Mouse (Mus musculus) CD4-positive helper T cell, adult 2 months (primary cell): Measurements from ENCODE around the gene Sncg.

ENCODE experiments used
- DNase-seq: peaks from one replicate; pipeline ENCODE4 v3.0.0-alpha.2; 2012; ENCODE audit warnings: low read depth, missing footprints, low spot score

Gene Sncg

DNA sequence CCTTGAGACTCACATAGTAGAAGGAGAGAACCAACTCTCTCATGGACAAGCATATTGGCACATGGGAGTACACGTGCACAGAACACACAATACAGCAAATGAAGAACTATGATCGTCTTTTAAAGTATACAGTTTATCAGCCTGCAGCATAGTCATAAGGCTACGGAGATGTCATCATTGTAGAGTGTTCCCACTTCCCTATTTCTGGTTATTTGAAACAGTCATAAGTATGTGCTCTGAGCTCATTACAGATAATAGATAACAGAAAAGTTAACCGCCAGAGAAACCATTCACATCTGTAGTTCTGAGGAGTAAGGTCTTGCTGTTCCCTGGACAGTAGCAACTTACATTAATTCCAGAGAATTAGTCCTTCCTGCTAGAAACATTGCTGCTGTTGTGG lies 31.5 kb downstream of the Sncg start:
- DNase-seq, result no peak

DNA sequence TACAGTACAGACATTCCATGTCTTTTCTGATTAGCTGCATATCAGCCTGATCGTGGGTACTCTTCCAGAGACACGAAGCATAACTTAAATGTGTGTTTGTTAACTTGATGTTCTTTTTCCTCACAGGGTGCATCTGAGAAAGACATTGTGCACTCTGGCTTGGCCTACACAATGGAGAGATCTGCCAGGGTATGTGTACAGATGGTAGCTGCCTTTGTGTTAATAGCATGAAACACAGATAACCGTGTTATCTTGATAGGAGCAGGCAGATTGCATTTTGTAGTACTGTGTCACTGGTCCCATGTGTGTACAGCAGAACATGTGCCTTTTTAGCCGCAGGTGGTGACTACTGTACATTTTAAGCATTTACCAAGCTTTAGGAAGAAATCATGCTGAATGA lies 32.6 kb downstream of the Sncg start:
- no peak for DNase-seq

DNA sequence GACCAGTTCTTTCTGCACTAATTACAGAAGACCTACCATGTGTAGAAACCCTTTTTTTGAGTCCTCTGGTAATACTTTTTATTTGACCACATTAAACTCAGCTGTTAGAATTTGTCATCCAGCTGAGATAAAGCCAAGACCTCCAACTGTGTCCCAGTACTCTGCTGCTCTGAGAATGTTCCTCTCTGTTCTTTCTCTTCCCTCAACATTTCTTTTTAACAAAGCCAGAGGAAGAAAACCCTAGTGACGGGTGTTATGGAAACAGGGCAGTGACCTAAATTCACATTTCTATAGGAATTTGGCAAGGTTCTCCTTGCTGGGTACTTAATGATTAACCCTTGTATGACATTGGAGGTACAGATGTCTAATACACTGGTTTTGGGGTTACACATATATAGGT lies 35.1 kb downstream of the Sncg start:
- no peak for DNase-seq

DNA sequence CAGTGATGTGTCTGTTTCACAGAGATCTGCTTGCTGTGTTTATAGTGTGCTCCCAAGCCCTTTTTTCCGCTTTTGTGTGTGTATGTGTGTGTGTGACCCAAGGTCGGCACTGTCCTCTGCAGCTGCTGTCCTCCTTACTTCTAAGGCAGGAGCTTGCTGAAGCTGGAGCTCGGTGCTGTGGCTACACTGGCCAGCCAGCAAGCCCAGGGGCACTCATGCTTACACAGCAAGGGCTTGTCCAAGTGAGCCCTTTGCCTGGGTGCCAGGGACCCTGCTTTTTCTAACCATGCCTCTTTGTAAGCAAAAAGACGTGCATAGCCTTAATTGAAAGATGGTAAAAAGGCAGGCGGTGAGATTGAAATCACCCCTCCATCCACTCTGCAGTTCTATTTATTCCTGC lies 42.1 kb downstream of the Sncg start:
- no peak for DNase-seq

DNA sequence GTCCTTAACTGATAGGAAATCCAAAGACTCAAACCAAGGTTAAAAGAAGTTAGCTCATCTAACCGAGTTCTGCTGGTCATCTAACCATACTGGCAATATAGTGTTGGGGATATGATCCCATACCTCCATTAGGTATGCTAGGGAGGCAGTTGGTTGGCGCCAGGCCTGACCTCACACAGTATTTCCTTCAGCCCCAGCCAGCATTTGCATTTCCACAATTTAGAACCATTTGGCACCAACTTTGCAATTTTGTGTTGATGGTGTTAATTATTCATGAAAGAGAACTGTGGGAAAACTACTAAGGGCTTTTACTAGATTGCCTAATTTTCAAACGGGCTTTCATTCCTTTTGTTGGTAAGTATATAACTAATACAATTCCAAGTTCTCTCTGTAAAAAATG lies 42.7 kb downstream of the Sncg start:
- no peak for DNase-seq

DNA sequence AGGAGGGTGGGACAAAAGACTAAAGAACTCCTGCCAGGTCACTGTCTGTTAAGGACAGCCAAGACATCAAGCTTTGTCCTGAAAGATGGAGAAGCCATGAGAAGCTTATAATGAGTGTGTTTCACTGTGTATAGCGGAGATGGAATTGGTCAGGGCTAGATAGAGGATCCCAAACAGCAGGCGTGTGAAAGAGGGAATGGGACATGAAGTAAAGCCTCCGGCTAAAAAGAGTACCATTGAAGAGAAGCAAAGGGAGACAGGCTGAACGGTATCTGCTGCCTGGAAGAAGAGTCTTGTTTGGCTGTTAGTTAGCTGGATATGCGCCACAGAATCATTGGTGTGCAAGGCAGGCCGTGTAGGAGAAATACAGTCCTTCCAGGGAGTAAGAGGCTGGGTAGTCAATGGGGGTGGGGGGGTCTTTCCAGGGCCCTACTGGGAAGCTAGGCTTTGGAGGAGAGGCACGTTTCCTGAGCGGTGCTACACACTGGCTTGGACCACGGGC lies 43.9 kb downstream of the Sncg start:
- DNase-seq, result no peak

DNA sequence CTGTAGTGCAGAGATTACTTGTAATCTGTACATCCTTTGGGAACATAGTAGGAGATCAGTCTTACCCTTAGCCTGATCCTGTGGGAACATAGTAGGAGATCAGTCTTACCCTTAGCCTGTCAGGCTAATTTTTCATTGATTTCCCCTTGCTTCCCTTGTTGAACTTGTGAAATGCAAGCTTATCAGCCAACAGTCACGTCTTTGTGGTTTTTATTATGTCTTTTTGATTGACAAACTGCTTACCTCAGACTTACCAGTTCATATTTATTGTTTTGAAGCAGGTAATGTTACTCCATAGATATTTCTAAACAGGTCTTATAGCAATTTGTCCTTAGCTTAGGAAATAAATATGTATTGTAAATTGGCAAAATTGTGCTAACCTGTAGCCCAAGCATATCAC lies 47.0 kb downstream of the Sncg start:
- DNase-seq, result no peak

DNA sequence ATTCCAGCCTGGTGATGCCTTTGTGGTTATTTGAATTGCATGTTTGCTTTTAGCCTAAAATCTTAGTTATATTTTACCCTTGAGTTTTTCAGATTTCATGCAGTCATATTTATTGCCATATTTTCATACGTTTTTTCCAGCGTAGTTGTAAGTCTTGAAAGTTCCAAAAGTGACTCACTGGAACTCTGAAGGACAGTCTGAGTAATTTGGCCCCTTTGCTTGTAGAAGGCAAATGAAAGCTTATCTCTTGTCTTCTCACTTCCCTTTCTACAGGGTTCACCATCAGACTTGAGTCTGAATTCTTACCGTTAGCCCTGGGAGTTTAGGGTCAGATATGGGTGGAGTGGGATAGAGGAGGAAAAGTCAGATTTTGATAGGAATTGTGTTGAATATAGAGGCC lies 48.0 kb downstream of the Sncg start:
- no peak for DNase-seq

DNA sequence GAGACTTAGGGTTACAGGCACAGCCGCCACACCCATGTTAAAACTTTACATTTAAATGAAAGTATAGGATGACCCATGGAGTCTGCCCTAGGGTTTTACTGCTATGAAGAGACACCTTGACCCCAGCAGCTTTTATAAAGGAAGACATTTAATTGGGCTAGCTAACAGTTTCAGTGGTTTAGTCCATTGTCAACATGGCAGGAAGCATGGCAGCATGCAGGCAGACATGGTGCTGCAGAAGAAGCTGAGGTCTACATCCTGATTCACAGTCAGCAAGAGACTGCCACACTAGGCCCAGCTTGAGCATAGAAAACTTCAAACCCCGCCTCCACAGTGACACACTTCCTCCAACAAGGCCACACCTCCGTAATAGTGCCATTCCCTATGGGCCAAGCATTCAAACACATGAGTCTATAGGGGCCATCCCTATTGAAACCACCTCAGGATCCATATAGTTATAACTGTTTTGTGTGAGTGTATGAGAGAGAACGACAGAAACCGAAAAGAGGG lies 51.0 kb downstream of the Sncg start:
- no peak for DNase-seq
